Mouse (Mus musculus) forebrain, embryonic 11.5 days (tissue): ENCODE results near the gene Dscaml1. TPM values are rescaled to one million over a fixed set of nuclear protein-coding genes. Genes with fewer than 3 reads are reported as not detected.

ENCODE experiments used
- ATAC-seq: fragments of 200-750 bp; cut with Nextera tagmentation; replicated peaks from 2 replicates; pipeline ENCODE4 v1.8.0; 2017; ENCODE audit warnings: moderate TSS enrichment; ENCODE audit not compliant: low FRiP score
- DNase-seq: peaks from one replicate; pipeline ENCODE4 v3.0.0-alpha.2; 2017; ENCODE audit warnings: low spot score
- H3K27ac ChIP-seq: fragments of 300-500 bp; sonication (generic); 2 replicates; pipeline ENCODE4 v1.5.1; 2014; ENCODE audit warnings: low read depth, low read length
- H3K27me3 ChIP-seq: fragments of 300-500 bp; sonication (generic); 2 replicates; pipeline ENCODE4 v1.6.1; 2014; ENCODE audit warnings: mild to moderate bottlenecking, low read length, mixed read lengths; ENCODE audit not compliant: control insufficient read depth, insufficient read depth
- H3K36me3 ChIP-seq: fragments of 300-500 bp; sonication (generic); 2 replicates; pipeline ENCODE4 v1.6.1; 2014; ENCODE audit warnings: mild to moderate bottlenecking, low read length, moderate library complexity, mixed read lengths; ENCODE audit not compliant: control insufficient read depth, insufficient read depth
- H3K4me1 ChIP-seq: fragments of 300-500 bp; sonication (generic); replicated peaks from 2 replicates; pipeline ENCODE4 v1.6.1; 2014; ENCODE audit warnings: low read length, mixed read lengths; ENCODE audit not compliant: control insufficient read depth, insufficient read depth
- H3K4me2 ChIP-seq: fragments of 300-500 bp; sonication (generic); 2 replicates; pipeline ENCODE4 v1.6.1; 2014; ENCODE audit warnings: low read depth, mild to moderate bottlenecking, low read length, moderate library complexity, mixed read lengths; ENCODE audit not compliant: severe bottlenecking
- H3K4me3 ChIP-seq: fragments of 300-500 bp; sonication (generic); 2 replicates; pipeline ENCODE4 v1.5.1; 2014; ENCODE audit warnings: low read depth, low read length
- H3K9ac ChIP-seq: fragments of 300-500 bp; sonication (generic); 2 replicates; pipeline ENCODE4 v1.6.1; 2014; ENCODE audit warnings: low read length
- H3K9me3 ChIP-seq: fragments of 300-500 bp; sonication (generic); 2 replicates; pipeline ENCODE4 v1.6.1; 2016; ENCODE audit warnings: low read length, mixed read lengths; ENCODE audit not compliant: control insufficient read depth
- WGBS: fragments of 180-500 bp; shearing (Covaris S2); extraction: QIAGEN DNeasy Blood & Tissue Kit; methylation state at CpG from one replicate; pipeline ENCODE4 v1.1.7; 2014; 5-methylcytosine and 5-hydroxymethylcytosine counted together
- polyA plus RNA-seq: library from polyadenylated mRNA; unstranded; fragments of >200 nt; fragmentation: Nextera tagmentation; extraction: Ambion mirVana; gene quantifications from 2 replicates; pipeline ENCODE4 v1.2.1, GENCODE M21; 2014

Gene Dscaml1
- polyA plus RNA-seq, 1 experiment from 2014 or later: 5.4 TPM

GRCm38 (mm10) chr9:45546024-45546638 is 119.7 kb downstream of the Dscaml1 start:
- Histone ChIP-seq H3K27ac (peak overlapping the region; percentile 53; the same call in 1 of the 2 replicates), H3K9ac (no peak overlapping the region), H3K4me1 (peaks cover 13% of the 10 kb centered on the region), H3K4me2 (no peak overlapping the region), H3K27me3 (no peaks in the 10 kb centered on the region), H3K9me3 (no peaks in the 10 kb centered on the region), H3K36me3 (no peaks in the 10 kb centered on the region), H3K4me3 (no peak overlapping the region)
- 43% methylated on average over 13 of the region's 13 CpGs for WGBS
- DNase-seq (peak; percentile 68), ATAC-seq (no peak)

- Histone ChIP-seq H3K27me3 (no peaks in the 10 kb centered on the region), H3K4me2 (no peak overlapping the region), H3K4me3 (no peak overlapping the region), H3K27ac (no peak overlapping the region), H3K4me1 (peaks cover 13% of the 10 kb centered on the region), H3K36me3 (no peaks in the 10 kb centered on the region), H3K9ac (no peak overlapping the region), H3K9me3 (no peaks in the 10 kb centered on the region)
- 87% methylated on average over 7 of the region's 7 CpGs for WGBS
- no peak for ATAC-seq
- no peak for DNase-seq
Measured at GRCm38 (mm10) chr9:45546902-45547578, 120.6 kb downstream of the Dscaml1 start.

GRCm38 (mm10) chr9:45549796-45550195 is 123.4 kb downstream of the Dscaml1 start:
- H3K27ac ChIP-seq: no peak overlapping the region
- no peak overlapping the region for H3K9ac ChIP-seq
- DNase-seq: no peak
- no peaks in the 10 kb centered on the region for H3K9me3 ChIP-seq
- 26% methylated on average over 5 of the region's 5 CpGs for WGBS
- H3K36me3 ChIP-seq: no peaks in the 10 kb centered on the region
- H3K4me2 ChIP-seq: no peak overlapping the region
- peaks cover 13% of the 10 kb centered on the region for H3K4me1 ChIP-seq
- no peak for ATAC-seq
- no peaks in the 10 kb centered on the region for H3K27me3 ChIP-seq
- no peak overlapping the region for H3K4me3 ChIP-seq

GRCm38 (mm10) chr9:45550210-45550609 is 123.8 kb downstream of the Dscaml1 start:
- ATAC-seq (no peak), DNase-seq (no peak)
- H3K4me3 ChIP-seq: no peak overlapping the region
- WGBS: 37% methylated on average over 6 of the region's 6 CpGs
- H3K36me3 ChIP-seq: no peaks in the 10 kb centered on the region
- H3K27me3 ChIP-seq: no peaks in the 10 kb centered on the region
- no peak overlapping the region for H3K27ac ChIP-seq
- no peak overlapping the region for H3K4me2 ChIP-seq
- no peak overlapping the region for H3K9ac ChIP-seq
- no peaks in the 10 kb centered on the region for H3K9me3 ChIP-seq
- H3K4me1 ChIP-seq: peaks cover 13% of the 10 kb centered on the region

- no peaks in the 10 kb centered on the region for H3K36me3 ChIP-seq
- H3K4me1 ChIP-seq: peaks cover 13% of the 10 kb centered on the region
- H3K4me2 ChIP-seq: no peak overlapping the region
- H3K4me3 ChIP-seq: no peak overlapping the region
- no peak for DNase-seq
- H3K9me3 ChIP-seq: no peaks in the 10 kb centered on the region
- H3K27me3 ChIP-seq: no peaks in the 10 kb centered on the region
- no peak for ATAC-seq
- WGBS: 69% methylated on average over 4 of the region's 4 CpGs
- no peak overlapping the region for H3K9ac ChIP-seq
- H3K27ac ChIP-seq: no peak overlapping the region
Measured at GRCm38 (mm10) chr9:45550662-45551061, 124.2 kb downstream of the Dscaml1 start.

- WGBS: 33% methylated on average over 17 of the region's 17 CpGs
- no peaks in the 10 kb centered on the region for H3K27me3 ChIP-seq
- H3K4me2 ChIP-seq: no peak overlapping the region
- DNase-seq (peak; percentile 55), ATAC-seq (no peak)
- H3K4me3 ChIP-seq: no peak overlapping the region
- H3K4me1 ChIP-seq: no peaks in the 10 kb centered on the region; the same call in 1 of the 2 replicates
- no peak overlapping the region for H3K27ac ChIP-seq
- H3K36me3 ChIP-seq: no peaks in the 10 kb centered on the region
- no peak overlapping the region for H3K9ac ChIP-seq
- H3K9me3 ChIP-seq: no peaks in the 10 kb centered on the region
Measured at GRCm38 (mm10) chr9:45555036-45555826, 128.8 kb downstream of the Dscaml1 start.

GRCm38 (mm10) chr9:45556882-45557281 is 130.5 kb downstream of the Dscaml1 start:
- no peak for DNase-seq
- no peak overlapping the region for H3K27ac ChIP-seq
- H3K4me1 ChIP-seq: no peaks in the 10 kb centered on the region; the same call in 1 of the 2 replicates
- H3K4me2 ChIP-seq: no peak overlapping the region
- 89% methylated on average over 3 of the region's 3 CpGs for WGBS
- H3K36me3 ChIP-seq: no peaks in the 10 kb centered on the region
- H3K4me3 ChIP-seq: no peak overlapping the region
- no peak overlapping the region for H3K9ac ChIP-seq
- H3K9me3 ChIP-seq: no peaks in the 10 kb centered on the region
- no peaks in the 10 kb centered on the region for H3K27me3 ChIP-seq
- ATAC-seq: no peak

- Histone ChIP-seq H3K9ac (no peak overlapping the region), H3K4me1 (no peaks in the 10 kb centered on the region), H3K27ac (no peak overlapping the region), H3K4me3 (no peak overlapping the region), H3K36me3 (no peaks in the 10 kb centered on the region), H3K9me3 (no peaks in the 10 kb centered on the region), H3K4me2 (no peak overlapping the region), H3K27me3 (no peaks in the 10 kb centered on the region)
- ATAC-seq (no peak), DNase-seq (no peak)
- 69% methylated on average over 6 of the region's 6 CpGs for WGBS
Measured at GRCm38 (mm10) chr9:45560987-45561386, 134.6 kb downstream of the Dscaml1 start.
